Mouse (Mus musculus) MEL (cell line): ENCODE measurements around the gene Actr1b. TPM values are rescaled to one million over a fixed set of nuclear protein-coding genes. Genes with fewer than 3 reads are reported as not detected.

Source experiments
- DNase-seq: peaks from one replicate; pipeline ENCODE4 v3.0.0; 2011; ENCODE audit warnings: low read depth, low spot score
- H3K27ac ChIP-seq: 2 replicates; pipeline ENCODE4 v1.5.1; 2012; ENCODE audit warnings: low read depth, mild to moderate bottlenecking, control low read depth, low read length, moderate library complexity; ENCODE audit not compliant: control insufficient read depth
- H3K27me3 ChIP-seq, 2 experiments: fragments of 150-350 bp in 1 of 2; sonication (generic) in 1 of 2; 2 replicates each; pipeline ENCODE4 v1.6.1; 2012; ENCODE audit warnings: low read length in 2 of 2, mild to moderate bottlenecking in 2 of 2, improper control_type of control experiment in 1 of 2, moderate library complexity in 1 of 2; ENCODE audit not compliant: insufficient read depth in 2 of 2, control insufficient read depth in 1 of 2
- H3K36me3 ChIP-seq, 2 experiments: 2 replicates each; pipeline ENCODE4 v1.6.1; 2012 to 2014; ENCODE audit warnings: low read length in 2 of 2, improper control_type of control experiment in 1 of 2, inconsistent platforms in 1 of 2, mild to moderate bottlenecking in 1 of 2; ENCODE audit not compliant: insufficient read depth in 2 of 2, control insufficient read depth in 1 of 2
- H3K4me1 ChIP-seq, 2 experiments: fragments of 150-350 bp in 1 of 2; sonication (generic) in 1 of 2; 2 replicates each; pipeline ENCODE4 v1.6.1; 2012; ENCODE audit warnings: low read length in 2 of 2, improper control_type of control experiment in 1 of 2, mild to moderate bottlenecking in 1 of 2; ENCODE audit not compliant: insufficient read depth in 2 of 2, control insufficient read depth in 1 of 2
- H3K4me3 ChIP-seq, 2 experiments: fragments of 150-350 bp in 1 of 2; sonication (generic) in 1 of 2; 2 replicates each; pipeline ENCODE4 v1.5.1; 2012; ENCODE audit warnings: low read depth in 2 of 2, low read length in 2 of 2, mild to moderate bottlenecking in 2 of 2, moderate library complexity in 2 of 2, control low read depth in 1 of 2, improper control_type of control experiment in 1 of 2; ENCODE audit not compliant: control insufficient read depth in 1 of 2, insufficient read depth in 1 of 2
- H3K79me2 ChIP-seq: 2 replicates; pipeline ENCODE4 v1.6.1; 2012; ENCODE audit warnings: mild to moderate bottlenecking, low read length, moderate library complexity; ENCODE audit not compliant: control insufficient read depth, poor library complexity, insufficient read depth
- H3K9ac ChIP-seq: 2 replicates; pipeline ENCODE4 v1.6.1; 2012; ENCODE audit warnings: low read depth, mild to moderate bottlenecking, control low read depth, low read length, moderate library complexity; ENCODE audit not compliant: control insufficient read depth, poor library complexity, severe bottlenecking
- H3K9me3 ChIP-seq: fragments of 150-350 bp; sonication (generic); replicated peaks from 2 replicates; pipeline ENCODE4 v1.6.1; 2012; ENCODE audit warnings: mild to moderate bottlenecking, low read length, improper control_type of control experiment, moderate library complexity; ENCODE audit not compliant: insufficient read depth
- CHD1 ChIP-seq: IDR thresholded peaks from 2 replicates; pipeline ENCODE4 v1.6.1; 2012; ENCODE audit warnings: low read depth, mild to moderate bottlenecking, inconsistent platforms, low read length, improper control_type of control experiment
- CHD2 ChIP-seq: IDR thresholded peaks from 2 replicates; pipeline ENCODE4 v1.6.1; 2011; ENCODE audit warnings: low read length, improper control_type of control experiment
- GATA1 ChIP-seq: IDR thresholded peaks from 2 replicates; pipeline ENCODE4 v1.6.1; 2011; ENCODE audit warnings: low read depth, low read length, improper control_type of control experiment
- NRF1 ChIP-seq: IDR thresholded peaks from 2 replicates; pipeline ENCODE4 v1.6.1; 2014; ENCODE audit warnings: low read depth, mild to moderate bottlenecking, inconsistent platforms, low read length, improper control_type of control experiment, moderate library complexity; ENCODE audit not compliant: poor library complexity, insufficient read depth, severe bottlenecking
- SIN3A ChIP-seq: IDR thresholded peaks from 2 replicates; pipeline ENCODE4 v1.6.1; 2012; ENCODE audit warnings: low read length, improper control_type of control experiment, inconsistent platforms
- TBP ChIP-seq: IDR thresholded peaks from 2 replicates; pipeline ENCODE4 v1.8.0; 2011; ENCODE audit warnings: low read depth, low read length, improper control_type of control experiment
- USF2 ChIP-seq, 2 experiments: IDR thresholded peaks; 2 replicates each; pipeline ENCODE4 v1.6.1; 2011 to 2012; ENCODE audit warnings: improper control_type of control experiment in 2 of 2, low read length in 2 of 2, borderline replicate concordance in 1 of 2, inconsistent platforms in 1 of 2, low read depth in 1 of 2, mild to moderate bottlenecking in 1 of 2; ENCODE audit not compliant: insufficient read depth in 1 of 2
- polyA plus RNA-seq, 2 experiments: library from polyadenylated mRNA; stranded (reverse) in 1 of 2; unstranded in 1 of 2; fragments of >175 nt in 1 of 2; fragments of >200 nt in 1 of 2; gene quantifications; 2 replicates each; pipeline versions ENCODE4 v1.2.1 to v1.2.4; 2012; ENCODE audit warnings: low replicate concordance in 2 of 2, low read depth in 1 of 2; ENCODE audit not compliant: insufficient read length in 2 of 2, insufficient read depth in 1 of 2, missing spikeins in 1 of 2
- total RNA-seq: library from RNA; depleted of rRNA; stranded (reverse); fragments of 300-350 nt; gene quantifications from 2 replicates; pipeline ENCODE4 v1.2.3, GENCODE M21; 2012

Gene Actr1b
- total and polyA plus RNA-seq, 3 experiments, result 86.1 to 106 TPM; not detected in 1

- TF ChIP-seq CHD1 (no peak), SIN3A (no peak)
Observed at GRCm38 (mm10) chr1:36724057-36724431, 9.8 kb upstream of the Actr1b start.

GRCm38 (mm10) chr1:36723146-36724056 lies 9.2 kb upstream of the Actr1b start:
- H3K27ac ChIP-seq, result no peak overlapping the region
- TF ChIP-seq USF2 (IDR thresholded peaks at IDR 0.05; ENCODE audit: borderline replicate concordance in 1 of 2, insufficient read depth in 1 of 2, low read depth in 1 of 2, low read length in 2 of 2) (no peak), GATA1 (no peak)
- H3K9me3 ChIP-seq, result no peaks in the 10 kb centered on the region
- H3K79me2 ChIP-seq, result no peaks in the 10 kb centered on the region
- peaks cover 0 to 1% of the 10 kb centered on the region in 2 experiments; a peak in 1 of 4 replicates for H3K27me3 ChIP-seq
- H3K9ac ChIP-seq, result no peak overlapping the region
- H3K4me1 ChIP-seq, result no peaks in the 10 kb centered on the region
- DNase-seq, result no peak
- no peaks in the 10 kb centered on the region for H3K36me3 ChIP-seq
- no peak overlapping the region for H3K4me3 ChIP-seq

More at GRCm38 (mm10) chr1:36724057-36724431, 9.8 kb upstream of the Actr1b start:
- no peaks in the 10 kb centered on the region for H3K4me1 ChIP-seq
- no peaks in the 10 kb centered on the region for H3K9me3 ChIP-seq
- no peaks in the 10 kb centered on the region for H3K36me3 ChIP-seq
- no peaks in the 10 kb centered on the region for H3K79me2 ChIP-seq
- no peak overlapping the region for H3K27ac ChIP-seq
- no peak overlapping the region for H3K9ac ChIP-seq
- peaks cover 0 to 1% of the 10 kb centered on the region in 2 experiments; a peak in 1 of 4 replicates for H3K27me3 ChIP-seq
- no peak for DNase-seq
- no peak overlapping the region for H3K4me3 ChIP-seq

- no peaks in the 10 kb centered on the region for H3K79me2 ChIP-seq
- no peak overlapping the region for H3K27ac ChIP-seq
- no peaks in the 10 kb centered on the region for H3K36me3 ChIP-seq
- no peaks in the 10 kb centered on the region for H3K4me1 ChIP-seq
- H3K9ac ChIP-seq, result no peak overlapping the region
- peaks cover 0 to 11% of the 10 kb centered on the region in 2 experiments; a peak in 2 of 4 replicates for H3K27me3 ChIP-seq
- DNase-seq, result no peak
- no peak overlapping the region for H3K4me3 ChIP-seq
- TF ChIP-seq TBP (no peak), NRF1 (no peak), CHD2 (no peak)
- no peaks in the 10 kb centered on the region for H3K9me3 ChIP-seq
Observed at GRCm38 (mm10) chr1:36718786-36719185, 4.6 kb upstream of the Actr1b start.
